Mouse (Mus musculus) kidney, postnatal 25 days (tissue): ENCODE data around the gene Hes7.

ENCODE experiments used
- DNase-seq, 2 experiments: peaks; one replicate each; pipeline ENCODE4 v3.0.0; 2021; ENCODE audit warnings: mixed read lengths in 2 of 2

The Hes7 gene

GRCm38 (mm10) chr11:69151004-69151403 lies 30.8 kb downstream of the Hes7 start:
- DNase-seq: no peak

GRCm38 (mm10) chr11:69153831-69154230 lies 33.6 kb downstream of the Hes7 start:
- no peak for DNase-seq

GRCm38 (mm10) chr11:69155351-69155750 lies 35.1 kb downstream of the Hes7 start:
- no peak for DNase-seq

DNA sequence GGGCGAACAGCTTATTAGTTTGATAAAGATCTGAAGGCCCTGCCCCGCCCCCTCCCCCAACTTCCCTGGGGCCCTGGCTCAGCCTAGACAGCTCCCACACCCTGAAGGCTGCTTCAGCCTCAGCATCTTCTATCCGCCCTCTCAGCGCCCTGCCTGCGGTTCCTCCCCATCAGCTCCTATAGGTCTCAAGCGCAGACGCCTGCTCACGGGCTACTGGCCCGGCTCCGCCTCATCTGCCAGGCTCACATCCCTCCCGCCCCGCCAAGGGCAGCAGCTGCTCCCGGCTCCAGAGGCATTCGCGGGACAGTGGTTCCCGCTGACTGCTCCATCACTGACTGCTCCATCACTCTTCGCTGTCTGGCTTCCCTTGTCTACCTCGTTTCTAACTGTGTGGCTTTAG lies 36.6 kb downstream of the Hes7 start, which contains the start of gene Alox12b:
TSS of gene Alox12b (plus strand) at position 190 of the 400 bp plus-strand sequence.
- DNase-seq: no peak

- DNase-seq: no peak
Observed at GRCm38 (mm10) chr11:69169313-69169712, 49.1 kb downstream of the Hes7 start.

GRCm38 (mm10) chr11:69171626-69172025 lies 51.4 kb downstream of the Hes7 start:
- DNase-seq: peak; percentile 66 to 80

DNA sequence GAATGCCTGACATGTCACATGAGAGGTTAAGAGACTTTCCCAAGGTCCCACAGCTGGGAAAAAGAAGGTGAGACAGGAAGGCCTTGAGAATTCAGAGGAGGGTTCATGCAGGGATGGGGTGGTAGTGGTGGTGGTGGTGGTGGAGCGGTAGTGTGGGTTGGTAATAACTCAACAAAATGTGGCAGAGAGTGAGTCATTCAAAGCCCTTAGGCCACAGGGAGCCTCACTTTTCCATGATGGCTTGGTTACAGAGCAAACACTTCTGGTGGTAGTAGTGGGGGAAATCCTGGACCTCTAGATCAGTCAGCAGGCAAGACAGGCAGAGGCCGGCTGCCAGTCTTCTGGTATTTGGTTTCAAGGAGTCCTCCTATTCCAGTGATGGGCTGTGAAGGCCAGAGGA lies 52.4 kb downstream of the Hes7 start:
- DNase-seq: no peak
